Mouse (Mus musculus) heart, embryonic 15.5 days (tissue): ENCODE data around the gene Rbm20. TPM values are rescaled to one million over a fixed set of nuclear protein-coding genes. Genes with fewer than 3 reads are reported as not detected.
"Not testable (repeated sequence)": the region's sequence is repeated elsewhere in the genome, so short reads cannot be mapped to it uniquely, and the experiment has no call there.

Experiments used
- ATAC-seq: fragments of 200-750 bp; cut with Nextera tagmentation; replicated peaks from 2 replicates; pipeline ENCODE4 v1.8.0; 2017; ENCODE audit warnings: low read depth, moderate TSS enrichment; ENCODE audit not compliant: insufficient number of reproducible peaks, insufficient read depth, low FRiP score
- H3K27ac ChIP-seq: fragments of 300-500 bp; sonication (generic); 2 replicates; pipeline ENCODE4 v1.5.1; 2015; ENCODE audit warnings: mild to moderate bottlenecking, inconsistent platforms
- H3K27me3 ChIP-seq: fragments of 300-500 bp; sonication (generic); 2 replicates; pipeline ENCODE4 v1.6.1; 2015; ENCODE audit warnings: inconsistent platforms
- H3K36me3 ChIP-seq: fragments of 300-500 bp; sonication (generic); 2 replicates; pipeline ENCODE4 v1.6.1; 2015; ENCODE audit warnings: mild to moderate bottlenecking, inconsistent platforms
- H3K4me1 ChIP-seq: fragments of 300-500 bp; sonication (generic); replicated peaks from 2 replicates; pipeline ENCODE4 v1.6.1; 2015; ENCODE audit warnings: inconsistent platforms
- H3K4me2 ChIP-seq: fragments of 300-500 bp; sonication (generic); 2 replicates; pipeline ENCODE4 v1.6.1; 2015; ENCODE audit warnings: inconsistent platforms, mild to moderate bottlenecking, moderate library complexity
- H3K4me3 ChIP-seq: fragments of 300-500 bp; sonication (generic); 2 replicates; pipeline ENCODE4 v1.5.1; 2015; ENCODE audit warnings: mild to moderate bottlenecking, inconsistent platforms
- H3K9ac ChIP-seq: fragments of 300-500 bp; sonication (generic); 2 replicates; pipeline ENCODE4 v1.6.1; 2015; ENCODE audit warnings: mild to moderate bottlenecking, inconsistent platforms
- H3K9me3 ChIP-seq: fragments of 300-500 bp; sonication (generic); replicated peaks from 2 replicates; pipeline ENCODE4 v1.6.1; 2016; ENCODE audit warnings: inconsistent platforms
- WGBS: fragments of 180-500 bp; shearing (Covaris S2); methylation state at CpG from one replicate; pipeline ENCODE4 v1.1.7; 2015; ENCODE audit warnings: mixed read lengths; 5-methylcytosine and 5-hydroxymethylcytosine counted together
- polyA plus RNA-seq: library from polyadenylated mRNA; unstranded; fragments of >200 nt; fragmentation: Nextera tagmentation; extraction: Ambion mirVana; gene quantifications from 2 replicates; pipeline ENCODE4 v1.2.1, GENCODE M21; 2015

Gene Rbm20
- polyA plus RNA-seq, 1 experiment from 2014 or later = 44.4 TPM

DNA sequence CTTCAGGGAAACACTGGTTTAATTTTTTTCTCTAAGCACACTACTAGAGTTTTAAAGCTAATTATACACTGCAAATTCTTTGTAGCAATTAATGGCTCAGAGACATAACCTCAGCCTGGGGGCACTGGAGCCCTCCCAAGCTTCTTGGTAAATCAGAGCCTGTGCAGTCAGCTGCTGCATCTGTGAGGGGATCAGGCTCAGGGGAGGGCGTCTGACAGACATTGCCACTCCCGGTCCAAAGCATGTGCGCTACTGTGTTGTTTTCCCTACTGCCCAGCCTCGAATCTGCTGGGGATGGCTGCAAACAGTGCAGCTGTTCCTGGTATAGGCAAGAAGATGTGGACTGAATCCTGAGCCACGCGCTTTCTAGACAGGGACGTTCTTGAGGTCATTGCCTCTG, 129.0 kb downstream of the Rbm20 start:
- WGBS = 38% methylated on average over 7 of the region's 7 CpGs
- no peak overlapping the region for H3K4me2 ChIP-seq
- H3K9me3 ChIP-seq = no peaks in the 10 kb centered on the region
- no peaks in the 10 kb centered on the region for H3K27me3 ChIP-seq
- ATAC-seq = no peak
- H3K36me3 ChIP-seq = no peaks in the 10 kb centered on the region
- H3K9ac ChIP-seq = 0 out of 2 replicates have a peak overlapping the region, but pooled peaks have one; percentile 1
- H3K27ac ChIP-seq = peak overlapping the region; percentile 53; the same call in 1 of the 2 replicates
- H3K4me3 ChIP-seq = no peak overlapping the region
- H3K4me1 ChIP-seq = peaks cover 90% of the 10 kb centered on the region

DNA sequence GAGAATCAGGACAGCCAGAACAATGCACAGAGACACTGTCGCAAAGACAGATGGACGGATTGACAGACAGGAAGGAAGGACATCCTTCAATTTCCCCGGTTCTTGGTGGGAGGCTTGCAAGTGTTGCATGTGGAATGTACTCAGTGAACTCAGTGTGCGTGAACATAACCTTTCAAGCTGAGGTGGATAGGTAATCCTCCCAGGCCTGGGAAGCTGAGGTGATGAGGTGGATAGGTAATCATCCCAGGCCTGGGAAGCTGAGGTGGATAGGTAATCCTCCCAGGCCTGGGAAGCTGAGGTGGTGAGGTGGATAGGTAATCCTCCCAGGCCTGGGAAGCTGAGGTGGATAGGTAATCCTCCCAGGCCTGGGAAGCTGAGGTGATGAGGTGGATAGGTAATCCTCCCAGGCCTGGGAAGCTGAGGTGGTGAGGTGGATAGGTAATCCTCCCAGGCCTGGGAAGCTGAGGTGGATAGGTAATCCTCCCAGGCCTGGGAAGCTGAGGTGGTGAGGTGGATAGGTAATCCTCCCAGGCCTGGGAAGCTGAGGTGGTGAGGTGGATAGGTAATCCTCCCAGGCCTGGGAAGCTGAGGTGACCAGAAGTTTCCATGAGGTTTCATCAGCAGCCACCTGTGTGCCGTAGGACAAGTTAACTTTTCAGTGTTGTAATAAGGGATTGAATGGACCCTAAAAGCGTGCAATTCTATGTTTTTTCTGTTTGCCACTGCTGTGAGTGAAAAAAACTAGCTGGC, 129.6 kb downstream of the Rbm20 start:
- not testable (repeated sequence) for H3K4me2 ChIP-seq, H3K27me3 ChIP-seq, H3K4me3 ChIP-seq, H3K9me3 ChIP-seq, H3K36me3 ChIP-seq, ATAC-seq
- Histone ChIP-seq H3K4me1 (peaks cover 84% of the 10 kb centered on the region), H3K9ac (0 out of 2 replicates have a peak overlapping the region, but pooled peaks have one; percentile 1), H3K27ac (peak overlapping the region; percentile 77)
- 63% methylated on average over 6 of the region's 6 CpGs for WGBS

DNA sequence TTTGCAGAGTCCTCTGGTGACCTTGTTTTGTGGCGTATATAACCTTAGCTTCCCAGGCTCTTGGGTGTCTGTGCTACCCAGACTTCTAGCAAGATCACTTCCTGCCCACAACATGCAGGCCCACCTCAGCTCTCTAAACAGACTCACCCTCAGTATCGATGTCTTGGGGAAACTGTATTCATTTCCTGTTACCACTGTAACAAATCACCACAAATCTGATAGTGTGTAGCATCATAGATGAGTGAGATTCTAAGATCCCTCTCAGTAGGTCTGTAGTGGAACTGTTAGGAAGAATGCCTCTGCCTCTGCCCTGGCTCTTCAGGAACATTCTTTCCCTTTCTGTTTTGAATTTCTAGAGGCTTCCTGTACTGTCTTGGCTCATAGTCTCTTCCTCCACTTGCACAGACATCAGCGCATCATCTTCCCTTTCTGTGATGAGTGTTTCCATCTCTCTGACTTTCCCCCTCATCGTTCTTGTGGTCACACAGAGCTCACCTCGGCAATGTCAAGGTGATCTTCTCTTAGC, 130.2 kb downstream of the Rbm20 start:
- WGBS = 51% methylated on average over 5 of the region's 5 CpGs
- ATAC-seq = no peak
- H3K4me1 ChIP-seq = peaks cover 78% of the 10 kb centered on the region
- H3K9me3 ChIP-seq = no peaks in the 10 kb centered on the region
- H3K36me3 ChIP-seq = no peaks in the 10 kb centered on the region
- H3K27ac ChIP-seq = peak overlapping the region; percentile 77
- H3K4me3 ChIP-seq = no peak overlapping the region
- H3K4me2 ChIP-seq = peak overlapping the region; percentile 47
- no peaks in the 10 kb centered on the region for H3K27me3 ChIP-seq
- H3K9ac ChIP-seq = peak overlapping the region; percentile 6; the same call in 1 of the 2 replicates

DNA sequence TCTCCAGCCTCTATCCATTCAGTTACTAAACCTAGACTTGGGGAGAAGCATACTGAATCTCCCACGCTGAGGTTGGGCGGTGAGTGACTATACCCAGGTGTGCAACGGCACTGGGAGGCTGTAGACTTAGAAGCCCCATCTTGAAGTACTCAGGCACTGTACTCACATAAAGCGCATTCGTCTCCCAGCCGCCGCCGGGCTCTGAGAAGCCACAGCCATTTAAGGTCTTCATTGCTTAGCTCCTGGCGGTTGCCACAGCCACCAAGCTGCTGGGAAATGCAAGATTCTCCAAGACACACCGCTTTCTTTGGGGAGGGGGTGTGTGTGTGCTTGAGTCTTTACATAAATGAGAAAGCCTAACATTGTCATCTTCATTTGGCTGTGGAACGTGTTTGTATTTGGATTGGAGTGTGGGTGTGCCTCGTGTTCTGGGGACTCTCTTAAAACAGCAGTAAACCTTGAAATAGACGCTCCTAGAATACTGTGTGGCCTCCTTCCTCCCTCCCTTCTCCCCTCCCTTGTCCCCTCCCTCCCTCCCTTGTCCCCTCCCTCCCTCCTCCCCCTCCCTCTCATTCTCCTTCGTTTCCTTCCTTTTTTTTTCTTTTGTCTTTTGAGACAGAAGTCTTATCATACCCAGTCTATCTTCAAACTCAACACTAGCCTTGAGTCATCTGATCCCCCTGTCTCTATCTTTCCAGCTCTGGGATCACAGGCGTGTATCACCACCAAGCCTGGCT, 131.1 kb downstream of the Rbm20 start:
- Histone ChIP-seq H3K9me3 (no peaks in the 10 kb centered on the region), H3K27ac (peak overlapping the region; percentile 77), H3K4me3 (0 out of 2 replicates have a peak overlapping the region, but pooled peaks have one; percentile 4), H3K9ac (0 out of 2 replicates have a peak overlapping the region, but pooled peaks have one; percentile 12), H3K4me2 (peak overlapping the region; percentile 47), H3K4me1 (peaks cover 76% of the 10 kb centered on the region), H3K27me3 (no peaks in the 10 kb centered on the region), H3K36me3 (peaks cover 2% of the 10 kb centered on the region; the same call in 1 of the 2 replicates)
- WGBS = 25% methylated on average over 15 of the region's 15 CpGs
- ATAC-seq = no peak; the same call in 1 of the 2 replicates

DNA sequence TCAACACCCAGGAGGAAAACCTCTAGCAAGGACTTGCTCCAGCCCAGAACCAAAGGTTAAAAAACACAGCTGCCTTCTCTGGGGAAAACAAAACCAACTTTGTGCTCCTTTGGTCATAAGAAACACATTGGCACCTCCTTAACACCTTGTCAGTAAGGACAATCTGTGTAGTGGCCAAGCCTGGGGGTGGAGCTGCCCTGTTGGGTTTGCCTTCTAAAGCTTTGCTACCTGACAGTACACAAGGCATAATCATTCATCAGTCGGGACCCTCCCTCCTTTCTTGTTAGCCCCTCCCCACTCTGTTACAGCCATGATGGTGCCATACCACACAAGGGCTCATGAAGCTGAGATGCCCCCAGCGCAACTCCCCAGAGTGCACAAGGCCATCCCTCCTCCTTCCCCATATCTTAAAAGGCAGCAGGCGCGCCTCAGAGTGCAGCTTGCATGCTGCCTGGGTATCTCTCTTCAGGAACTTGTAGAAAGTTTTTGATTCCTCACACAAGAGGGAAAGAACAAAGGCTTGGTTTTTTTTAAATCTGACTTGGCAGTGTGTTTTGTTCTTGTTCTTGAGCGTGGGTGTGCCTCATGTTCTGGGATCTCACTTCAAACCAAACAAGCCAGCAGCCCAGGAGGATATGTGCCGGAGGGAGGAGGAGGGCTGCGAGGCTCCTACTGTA, 132.2 kb downstream of the Rbm20 start:
- peak overlapping the region; percentile 24 for H3K4me2 ChIP-seq
- ATAC-seq = no peak

DNA sequence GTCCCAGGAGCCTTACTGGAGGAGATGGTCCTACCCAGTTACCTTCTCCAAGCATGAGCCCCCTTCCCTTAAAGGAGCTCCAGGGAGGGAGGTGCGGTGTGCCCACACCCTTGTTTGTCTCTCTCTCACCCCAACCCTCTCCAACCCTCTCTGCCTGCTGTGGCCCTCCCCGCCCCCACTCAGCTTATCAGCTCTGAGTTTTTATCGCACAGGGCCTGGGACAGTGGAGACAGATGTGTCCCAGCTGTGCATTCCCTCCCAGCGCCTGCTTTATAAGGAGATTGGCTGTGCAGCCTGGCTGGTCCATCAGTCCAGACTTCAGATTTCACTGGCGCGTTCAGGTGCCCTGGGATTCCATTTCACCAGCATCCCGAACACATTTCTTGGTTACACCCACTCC, 132.9 kb downstream of the Rbm20 start:
- H3K27me3 ChIP-seq = no peaks in the 10 kb centered on the region
- no peak overlapping the region for H3K9ac ChIP-seq
- no peak overlapping the region for H3K4me3 ChIP-seq
- H3K27ac ChIP-seq = peak overlapping the region; percentile 59
- peak overlapping the region; percentile 24 for H3K4me2 ChIP-seq
- peak; percentile 27 for ATAC-seq
- H3K9me3 ChIP-seq = no peaks in the 10 kb centered on the region
- 17% methylated on average over 7 of the region's 7 CpGs for WGBS
- peaks cover 73% of the 10 kb centered on the region for H3K4me1 ChIP-seq
- peaks cover 19% of the 10 kb centered on the region; the same call in 1 of the 2 replicates for H3K36me3 ChIP-seq

More for the DNA sequence above, 132.2 kb downstream of the Rbm20 start:
- Histone ChIP-seq H3K9me3 (no peaks in the 10 kb centered on the region), H3K36me3 (peaks cover 13% of the 10 kb centered on the region; the same call in 1 of the 2 replicates), H3K4me3 (no peak overlapping the region), H3K9ac (no peak overlapping the region), H3K27me3 (no peaks in the 10 kb centered on the region), H3K27ac (peak overlapping the region; percentile 59), H3K4me1 (peaks cover 75% of the 10 kb centered on the region)
- WGBS = 19% methylated on average over 7 of the region's 7 CpGs

DNA sequence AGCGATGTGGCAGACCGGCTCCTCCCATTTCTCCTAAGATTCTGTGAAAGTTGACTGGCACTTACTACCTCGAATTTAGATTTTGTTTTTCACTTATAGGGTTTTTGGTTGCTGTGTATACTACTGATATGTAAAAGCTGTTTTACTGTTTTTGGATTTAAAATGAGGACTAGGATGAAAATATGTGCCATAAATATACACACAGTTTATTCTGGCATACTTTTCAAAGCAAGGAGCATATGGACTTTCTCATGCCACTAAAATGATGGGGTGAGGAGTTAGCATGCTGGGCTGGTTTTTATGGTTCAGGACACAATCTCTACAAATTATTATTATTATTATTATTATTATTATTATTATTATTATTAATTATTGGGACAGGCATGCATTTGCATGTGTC, 133.5 kb downstream of the Rbm20 start:
- Histone ChIP-seq H3K9ac (no peak overlapping the region), H3K27ac (peak overlapping the region; percentile 59), H3K4me2 (peak overlapping the region; percentile 24; the same call in 1 of the 2 replicates), H3K4me1 (peaks cover 72% of the 10 kb centered on the region), H3K4me3 (no peak overlapping the region), H3K27me3 (no peaks in the 10 kb centered on the region), H3K36me3 (peaks cover 19% of the 10 kb centered on the region; the same call in 1 of the 2 replicates), H3K9me3 (no peaks in the 10 kb centered on the region)
- no peak for ATAC-seq
- 40% methylated on average over 3 of the region's 3 CpGs for WGBS

DNA sequence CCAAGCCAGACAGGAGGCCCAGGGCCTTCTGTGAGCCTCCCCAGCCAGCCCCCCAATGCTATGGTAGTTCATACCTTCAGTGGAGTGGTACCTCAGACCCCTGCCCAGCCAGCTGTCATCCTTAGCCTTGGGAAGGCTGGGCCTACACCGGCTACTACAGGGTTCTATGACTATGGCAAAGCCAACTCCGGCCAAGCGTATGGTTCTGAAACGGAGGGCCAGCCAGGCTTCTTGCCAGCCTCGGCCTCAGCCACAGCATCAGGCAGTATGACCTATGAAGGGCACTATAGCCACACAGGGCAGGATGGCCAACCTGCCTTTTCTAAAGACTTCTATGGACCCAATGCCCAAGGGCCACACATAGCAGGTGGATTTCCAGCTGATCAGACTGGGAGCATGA, 136.5 kb downstream of the Rbm20 start:
- H3K27me3 ChIP-seq = no peaks in the 10 kb centered on the region
- no peak overlapping the region for H3K4me2 ChIP-seq
- peak overlapping the region; percentile 31; the same call in 1 of the 2 replicates for H3K27ac ChIP-seq
- H3K36me3 ChIP-seq = peaks cover 40% of the 10 kb centered on the region
- H3K9me3 ChIP-seq = no peaks in the 10 kb centered on the region
- no peak for ATAC-seq
- no peak overlapping the region for H3K4me3 ChIP-seq
- H3K4me1 ChIP-seq = peaks cover 53% of the 10 kb centered on the region
- 91% methylated on average over 5 of the region's 5 CpGs for WGBS
- no peak overlapping the region for H3K9ac ChIP-seq

DNA sequence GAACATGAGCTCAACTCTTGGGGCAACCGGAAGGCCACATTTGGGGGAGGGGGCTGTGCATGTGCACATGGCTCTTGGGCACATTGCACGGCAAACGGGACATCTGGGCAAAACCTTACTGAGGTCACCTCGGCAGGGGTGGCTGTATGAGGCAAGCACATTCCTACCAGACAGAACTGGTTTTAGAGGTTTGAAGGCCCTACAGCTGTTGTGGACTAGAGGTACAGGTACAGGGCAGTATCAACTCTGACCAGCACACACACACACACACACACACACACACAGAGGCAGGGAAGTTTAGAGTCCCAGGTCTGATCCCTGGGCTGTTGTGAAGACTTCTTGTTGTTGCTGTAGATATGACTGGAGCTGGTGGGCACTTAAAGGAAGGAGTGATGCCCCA, 138.6 kb downstream of the Rbm20 start:
- WGBS = 72% methylated on average over 4 of the region's 4 CpGs
- H3K9ac ChIP-seq = no peak overlapping the region
- 0 out of 2 replicates have a peak overlapping the region, but pooled peaks have one; percentile 31 for H3K27ac ChIP-seq
- no peaks in the 10 kb centered on the region for H3K27me3 ChIP-seq
- no peak overlapping the region for H3K4me3 ChIP-seq
- no peak overlapping the region for H3K4me2 ChIP-seq
- no peak for ATAC-seq
- H3K9me3 ChIP-seq = no peaks in the 10 kb centered on the region
- H3K36me3 ChIP-seq = peaks cover 44% of the 10 kb centered on the region
- peaks cover 35% of the 10 kb centered on the region for H3K4me1 ChIP-seq

DNA sequence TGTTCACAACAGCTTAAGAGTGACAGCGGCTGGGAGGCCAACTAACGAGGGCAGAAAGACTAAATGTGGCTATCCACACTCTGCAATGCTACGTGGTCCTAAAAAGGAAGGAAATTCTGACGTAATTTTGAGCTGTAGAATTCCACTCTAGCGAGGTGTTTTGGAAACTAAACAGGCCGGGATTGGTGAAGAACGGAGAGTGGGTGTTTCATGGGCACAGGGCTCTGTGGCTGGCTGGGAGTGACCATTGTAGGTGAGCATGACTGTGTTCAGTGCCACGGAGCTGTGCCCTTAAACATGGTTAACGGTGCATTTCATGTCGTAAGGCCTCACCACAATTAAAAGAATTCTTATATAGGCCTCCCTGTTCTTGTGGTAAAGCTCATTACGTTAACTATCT, 139.1 kb downstream of the Rbm20 start:
- no peak for ATAC-seq
- no peaks in the 10 kb centered on the region for H3K9me3 ChIP-seq
- H3K27ac ChIP-seq = 0 out of 2 replicates have a peak overlapping the region, but pooled peaks have one; percentile 31
- no peak overlapping the region for H3K9ac ChIP-seq
- 66% methylated on average over 11 of the region's 11 CpGs for WGBS
- H3K4me1 ChIP-seq = peaks cover 36% of the 10 kb centered on the region
- no peak overlapping the region for H3K4me2 ChIP-seq
- H3K36me3 ChIP-seq = peaks cover 44% of the 10 kb centered on the region
- no peaks in the 10 kb centered on the region for H3K27me3 ChIP-seq
- H3K4me3 ChIP-seq = no peak overlapping the region

DNA sequence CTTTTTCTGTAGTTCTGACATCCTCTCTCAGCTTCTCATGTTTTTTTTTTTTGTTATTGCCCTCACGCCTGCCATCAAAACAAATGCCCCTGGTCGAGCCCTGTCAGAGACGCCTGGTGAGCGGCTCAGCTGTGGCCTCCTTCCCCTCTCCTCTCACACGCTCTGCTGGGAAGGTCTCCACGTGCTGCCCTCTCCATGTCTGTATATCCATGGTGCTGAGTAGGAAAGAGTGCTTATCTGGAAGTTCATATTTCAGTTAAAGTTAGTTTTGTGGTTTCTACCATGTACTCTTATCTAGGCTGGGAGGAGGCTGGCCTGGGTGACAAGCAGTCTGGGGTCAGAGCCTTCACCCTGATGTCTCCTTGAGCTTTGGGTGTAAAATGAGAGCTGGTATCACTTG, 142.2 kb downstream of the Rbm20 start:
- Histone ChIP-seq H3K4me2 (no peak overlapping the region), H3K27ac (peak overlapping the region; percentile 13; the same call in 1 of the 2 replicates), H3K4me3 (no peak overlapping the region), H3K9ac (no peak overlapping the region), H3K36me3 (peaks cover 39% of the 10 kb centered on the region), H3K9me3 (no peaks in the 10 kb centered on the region), H3K27me3 (no peaks in the 10 kb centered on the region), H3K4me1 (peaks cover 46% of the 10 kb centered on the region)
- no peak for ATAC-seq
- 34% methylated on average over 6 of the region's 6 CpGs for WGBS
